Mouse (Mus musculus) liver, embryonic 13.5 days (tissue): ENCODE results near the gene Prm1. TPM values are rescaled to one million over a fixed set of nuclear protein-coding genes. Genes with fewer than 3 reads are reported as not detected.

Experiments used
- ATAC-seq: fragments of 200-750 bp; cut with Nextera tagmentation; 2 replicates; pipeline ENCODE4 v1.8.0; 2017; ENCODE audit warnings: low read depth, mild to moderate bottlenecking, moderate number of reproducible peaks, moderate library complexity
- DNase-seq: peaks from one replicate; pipeline ENCODE4 v3.0.0; 2022
- H3K27ac ChIP-seq: fragments of 300-500 bp; sonication (generic); 2 replicates; pipeline ENCODE4 v1.5.1; 2015; ENCODE audit warnings: moderate library complexity, mild to moderate bottlenecking, inconsistent platforms
- H3K27me3 ChIP-seq: fragments of 300-500 bp; sonication (generic); 2 replicates; pipeline ENCODE4 v1.6.1; 2015; ENCODE audit warnings: mild to moderate bottlenecking, inconsistent platforms
- H3K36me3 ChIP-seq: fragments of 300-500 bp; sonication (generic); 2 replicates; pipeline ENCODE4 v1.6.1; 2015; ENCODE audit warnings: mild to moderate bottlenecking, inconsistent platforms
- H3K4me1 ChIP-seq: fragments of 300-500 bp; sonication (generic); replicated peaks from 2 replicates; pipeline ENCODE4 v1.6.1; 2015; ENCODE audit warnings: inconsistent platforms
- H3K4me2 ChIP-seq: fragments of 300-500 bp; sonication (generic); 2 replicates; pipeline ENCODE4 v1.6.1; 2015; ENCODE audit warnings: inconsistent platforms, mild to moderate bottlenecking, moderate library complexity
- H3K4me3 ChIP-seq: fragments of 300-500 bp; sonication (generic); replicated peaks from 2 replicates; pipeline ENCODE4 v1.5.1; 2015; ENCODE audit warnings: mild to moderate bottlenecking, inconsistent platforms
- H3K9ac ChIP-seq: fragments of 300-500 bp; sonication (generic); 2 replicates; pipeline ENCODE4 v1.6.1; 2015; ENCODE audit warnings: mild to moderate bottlenecking, inconsistent platforms
- H3K9me3 ChIP-seq: fragments of 300-500 bp; sonication (generic); replicated peaks from 2 replicates; pipeline ENCODE4 v1.6.1; 2016; ENCODE audit warnings: inconsistent platforms
- WGBS: fragments of 180-500 bp; shearing (Covaris S2); methylation state at CpG from one replicate; pipeline ENCODE4 v1.1.7; 2015; ENCODE audit not compliant: insufficient replicate concordance; 5-methylcytosine and 5-hydroxymethylcytosine counted together
- polyA plus RNA-seq: library from polyadenylated mRNA; unstranded; fragments of >200 nt; fragmentation: Nextera tagmentation; extraction: Ambion mirVana; gene quantifications from 2 replicates; pipeline ENCODE4 v1.2.1, GENCODE M21; 2015

Gene Prm1
- polyA plus RNA-seq, 1 experiment from 2014 or later = not detected

- Histone ChIP-seq H3K4me1 (peaks cover 55% of the 10 kb centered on the region), H3K36me3 (peaks cover 8% of the 10 kb centered on the region), H3K9ac (0 out of 2 replicates have a peak overlapping the region, but pooled peaks have one; percentile 9), H3K4me3 (no peak overlapping the region), H3K9me3 (no peaks in the 10 kb centered on the region), H3K27ac (no peak overlapping the region; the same call in 1 of the 2 replicates), H3K27me3 (no peaks in the 10 kb centered on the region), H3K4me2 (peak overlapping the region; percentile 8; the same call in 1 of the 2 replicates)
- ATAC-seq = no peak
- WGBS = 32% methylated on average over 10 of the region's 10 CpGs
- no peak for DNase-seq
These were observed 33.0 kb upstream of the Prm1 start for GRCm38 (mm10) chr16:10838487-10839245.

GRCm38 (mm10) chr16:10837903-10838302 is 32.3 kb upstream of the Prm1 start:
- no peaks in the 10 kb centered on the region for H3K9me3 ChIP-seq
- peak overlapping the region; percentile 8; the same call in 1 of the 2 replicates for H3K4me2 ChIP-seq
- H3K27me3 ChIP-seq = peaks cover 3% of the 10 kb centered on the region; the same call in 1 of the 2 replicates
- ATAC-seq = no peak
- no peak overlapping the region for H3K27ac ChIP-seq
- WGBS = 57% methylated on average over 1 of the region's 1 CpGs
- H3K36me3 ChIP-seq = peaks cover 8% of the 10 kb centered on the region
- no peak for DNase-seq
- peaks cover 49% of the 10 kb centered on the region for H3K4me1 ChIP-seq
- 0 out of 2 replicates have a peak overlapping the region, but pooled peaks have one; percentile 9 for H3K9ac ChIP-seq
- no peak overlapping the region for H3K4me3 ChIP-seq

GRCm38 (mm10) chr16:10837250-10837649 is 31.6 kb upstream of the Prm1 start:
- Histone ChIP-seq H3K36me3 (peaks cover 8% of the 10 kb centered on the region), H3K27ac (no peak overlapping the region), H3K9me3 (no peaks in the 10 kb centered on the region), H3K27me3 (peaks cover 5% of the 10 kb centered on the region; the same call in 1 of the 2 replicates), H3K4me2 (no peak overlapping the region), H3K4me1 (peaks cover 49% of the 10 kb centered on the region), H3K4me3 (no peak overlapping the region), H3K9ac (no peak overlapping the region)
- DNase-seq = no peak
- ATAC-seq = no peak
- WGBS = 75% methylated on average over 3 of the region's 3 CpGs

- peak overlapping the region; percentile 97; the same call in 1 of the 2 replicates for H3K4me2 ChIP-seq
- 84% methylated on average over 3 of the region's 3 CpGs for WGBS
- H3K36me3 ChIP-seq = peaks cover 8% of the 10 kb centered on the region
These were observed 30.7 kb upstream of the Prm1 start for GRCm38 (mm10) chr16:10836388-10836787.

GRCm38 (mm10) chr16:10834911-10835587 is 29.4 kb upstream of the Prm1 start, which contains the start of gene Rmi2:
Rmi2 (plus strand) TSS chr16:10835059.
- Histone ChIP-seq H3K9ac (peak within 1 kb of the TSS; percentile 88), H3K9me3 (no peaks in the 10 kb centered on the region), H3K27me3 (peaks cover 5% of the 10 kb centered on the region; the same call in 1 of the 2 replicates), H3K27ac (peak within 1 kb of the TSS; percentile 89), H3K4me1 (peaks cover 49% of the 10 kb centered on the region), H3K4me3 (peak within 1 kb of the TSS; percentile 84), H3K4me2 (peak within 1 kb of the TSS; percentile 97), H3K36me3 (0 out of 2 replicates have a peak, but pooled peaks cover 3% of the 10 kb centered on the region)
- DNase-seq = peak; percentile 81
- ATAC-seq = peak; percentile 98
- whole genome bisulfite sequencing = 2% methylated on average over 69 of the region's 69 CpGs

More at GRCm38 (mm10) chr16:10836388-10836787, 30.7 kb upstream of the Prm1 start:
- no peak for ATAC-seq
- no peak overlapping the region for H3K9ac ChIP-seq
- peaks cover 5% of the 10 kb centered on the region; the same call in 1 of the 2 replicates for H3K27me3 ChIP-seq
- no peak for DNase-seq
- H3K4me1 ChIP-seq = peaks cover 49% of the 10 kb centered on the region
- H3K4me3 ChIP-seq = no peak overlapping the region
- no peak overlapping the region for H3K27ac ChIP-seq
- no peaks in the 10 kb centered on the region for H3K9me3 ChIP-seq

- peaks cover 48% of the 10 kb centered on the region for H3K4me1 ChIP-seq
- WGBS = 9% methylated on average over 12 of the region's 12 CpGs
- DNase-seq (no peak), ATAC-seq (no peak)
- no peaks in the 10 kb centered on the region for H3K9me3 ChIP-seq
- H3K27ac ChIP-seq = no peak overlapping the region
- no peaks in the 10 kb centered on the region for H3K36me3 ChIP-seq
- H3K4me2 ChIP-seq = peak overlapping the region; percentile 97
- peaks cover 5% of the 10 kb centered on the region; the same call in 1 of the 2 replicates for H3K27me3 ChIP-seq
- H3K4me3 ChIP-seq = peak overlapping the region; percentile 84
- peak overlapping the region; percentile 88 for H3K9ac ChIP-seq
These were observed 28.9 kb upstream of the Prm1 start for GRCm38 (mm10) chr16:10834542-10834910.

- 61% methylated on average over 4 of the region's 4 CpGs for WGBS
- H3K36me3 ChIP-seq = no peaks in the 10 kb centered on the region
- no peak overlapping the region for H3K4me2 ChIP-seq
- H3K27me3 ChIP-seq = peaks cover 5% of the 10 kb centered on the region; the same call in 1 of the 2 replicates
- H3K9me3 ChIP-seq = no peaks in the 10 kb centered on the region
- no peak overlapping the region for H3K27ac ChIP-seq
- H3K4me1 ChIP-seq = no peaks in the 10 kb centered on the region
- ATAC-seq (no peak), DNase-seq (no peak)
- no peak overlapping the region for H3K9ac ChIP-seq
- H3K4me3 ChIP-seq = no peak overlapping the region
These were observed 22.8 kb upstream of the Prm1 start for GRCm38 (mm10) chr16:10828461-10828805.

- Histone ChIP-seq H3K4me1 (no peaks in the 10 kb centered on the region), H3K9ac (no peak overlapping the region), H3K27me3 (peaks cover 2% of the 10 kb centered on the region; the same call in 1 of the 2 replicates), H3K4me2 (no peak overlapping the region), H3K9me3 (no peaks in the 10 kb centered on the region), H3K36me3 (no peaks in the 10 kb centered on the region), H3K27ac (no peak overlapping the region), H3K4me3 (no peak overlapping the region)
- DNase-seq = no peak
- WGBS = 61% methylated on average over 7 of the region's 7 CpGs
- no peak for ATAC-seq
These were observed 22.3 kb upstream of the Prm1 start for GRCm38 (mm10) chr16:10827766-10828460.

GRCm38 (mm10) chr16:10827269-10827668 is 21.6 kb upstream of the Prm1 start:
- Histone ChIP-seq H3K27me3 (no peaks in the 10 kb centered on the region; the same call in 1 of the 2 replicates), H3K9me3 (no peaks in the 10 kb centered on the region)
- 73% methylated on average over 9 of the region's 9 CpGs for WGBS

GRCm38 (mm10) chr16:10825840-10826239 is 20.2 kb upstream of the Prm1 start:
- ATAC-seq (no peak), DNase-seq (no peak)
- 72% methylated on average over 4 of the region's 4 CpGs for whole genome bisulfite sequencing
- H3K9me3 ChIP-seq = no peaks in the 10 kb centered on the region
- no peak overlapping the region for H3K4me2 ChIP-seq
- no peak overlapping the region for H3K27ac ChIP-seq
- H3K4me1 ChIP-seq = no peaks in the 10 kb centered on the region
- H3K27me3 ChIP-seq = no peaks in the 10 kb centered on the region; the same call in 1 of the 2 replicates
- H3K36me3 ChIP-seq = no peaks in the 10 kb centered on the region
- no peak overlapping the region for H3K9ac ChIP-seq
- no peak overlapping the region for H3K4me3 ChIP-seq

More at GRCm38 (mm10) chr16:10827269-10827668, 21.6 kb upstream of the Prm1 start:
- H3K9ac ChIP-seq = no peak overlapping the region
- no peak overlapping the region for H3K4me3 ChIP-seq
- no peak overlapping the region for H3K4me2 ChIP-seq
- ATAC-seq (no peak), DNase-seq (no peak)
- H3K27ac ChIP-seq = no peak overlapping the region
- no peaks in the 10 kb centered on the region for H3K36me3 ChIP-seq
- H3K4me1 ChIP-seq = no peaks in the 10 kb centered on the region

- H3K4me2 ChIP-seq = no peak overlapping the region
- H3K27ac ChIP-seq = no peak overlapping the region
- no peaks in the 10 kb centered on the region for H3K9me3 ChIP-seq
- DNase-seq (no peak), ATAC-seq (no peak)
- H3K4me1 ChIP-seq = no peaks in the 10 kb centered on the region
- H3K9ac ChIP-seq = no peak overlapping the region
- no peaks in the 10 kb centered on the region for H3K36me3 ChIP-seq
- H3K4me3 ChIP-seq = no peak overlapping the region
- whole genome bisulfite sequencing = 71% methylated on average over 1 of the region's 1 CpGs
- H3K27me3 ChIP-seq = no peaks in the 10 kb centered on the region; the same call in 1 of the 2 replicates
These were observed 18.9 kb upstream of the Prm1 start for GRCm38 (mm10) chr16:10824536-10824935.
